Mouse (Mus musculus): ENCODE results near the gene Rab11fip3.
"Not testable (repeated sequence)": the region's sequence is repeated elsewhere in the genome, so short reads cannot be mapped to it uniquely, and the experiment has no call there.

Gene Rab11fip3

GRCm38 (mm10) chr17:26080867-26081266 is 11.5 kb upstream of the Rab11fip3 start:
- no peak for DNase-seq

GRCm38 (mm10) chr17:26078851-26079250 is 9.5 kb upstream of the Rab11fip3 start:
- no peak for DNase-seq

DNA sequence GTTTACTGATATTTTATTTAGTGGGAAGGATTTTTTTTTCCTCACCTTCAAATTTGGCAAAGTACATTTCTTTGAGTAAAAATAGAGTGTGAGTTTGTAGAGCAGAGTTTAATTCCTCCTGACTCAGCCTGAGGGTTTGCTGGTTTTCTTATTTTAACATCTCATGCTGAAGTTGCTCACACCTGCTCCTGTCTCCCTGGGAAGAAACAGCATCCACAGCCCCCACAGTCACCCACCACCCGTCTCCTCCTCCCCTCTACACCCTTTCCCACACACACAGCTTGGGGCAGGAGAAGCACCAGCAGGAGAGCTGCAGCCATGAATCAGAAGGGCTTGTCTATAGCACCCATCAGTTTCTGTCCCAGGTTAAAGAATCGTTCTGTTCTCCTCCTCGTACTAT is 5.9 kb upstream of the Rab11fip3 start:
- DNase-seq, result no peak

GRCm38 (mm10) chr17:26070136-26070535 is 781 bp upstream of the Rab11fip3 start:
- DNase-seq, result no peak

- peak; percentile 21 for DNase-seq
Measured at GRCm38 (mm10) chr17:26068024-26068830, 1.1 kb downstream of the Rab11fip3 start.

GRCm38 (mm10) chr17:26066488-26067020 is 2.8 kb downstream of the Rab11fip3 start:
- no peak for DNase-seq

- DNase-seq, result no peak
Measured at GRCm38 (mm10) chr17:26064916-26065315, 4.4 kb downstream of the Rab11fip3 start.

DNA sequence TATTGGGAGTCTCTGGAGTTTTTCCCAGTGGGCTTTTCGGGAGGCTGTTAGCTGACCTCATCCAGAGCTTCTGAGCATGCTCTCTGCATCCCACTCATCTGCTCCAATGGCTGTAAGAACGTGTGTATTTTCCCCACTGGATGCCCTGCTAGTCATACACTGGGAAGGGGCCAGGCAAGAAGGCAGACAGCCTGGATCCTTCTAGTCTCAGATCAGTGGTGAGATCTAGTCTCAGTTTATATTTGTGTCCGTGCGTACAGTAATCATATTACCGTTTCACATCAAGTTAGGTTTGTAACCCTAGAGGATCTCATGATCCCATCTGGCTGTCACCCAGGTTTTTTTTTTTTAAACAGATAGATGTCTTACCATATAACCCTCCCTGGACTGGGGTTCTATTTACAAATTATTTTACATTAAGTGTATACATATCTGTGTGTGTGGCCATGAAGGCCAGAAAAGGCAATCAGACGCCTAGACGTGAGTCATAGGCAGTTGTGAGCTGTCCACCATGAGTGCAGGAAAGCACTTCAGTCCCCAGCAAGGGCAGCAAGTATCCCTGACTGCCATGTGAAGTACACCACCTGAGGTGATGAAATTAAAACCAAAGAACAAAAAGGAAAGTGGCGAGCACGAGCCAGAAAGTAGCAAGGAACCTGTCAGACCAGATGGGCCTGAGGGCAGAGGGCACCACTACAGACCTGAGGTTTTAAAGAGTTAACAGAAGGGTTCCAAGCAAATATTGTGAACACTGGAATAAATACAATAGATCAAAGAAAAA is 11.4 kb downstream of the Rab11fip3 start:
- DNase-seq, result no peak

- DNase-seq, result no peak
Measured at GRCm38 (mm10) chr17:26057278-26057677, 12.1 kb downstream of the Rab11fip3 start.

- DNase-seq, result no peak
Measured at GRCm38 (mm10) chr17:26055164-26055563, 14.2 kb downstream of the Rab11fip3 start.

DNA sequence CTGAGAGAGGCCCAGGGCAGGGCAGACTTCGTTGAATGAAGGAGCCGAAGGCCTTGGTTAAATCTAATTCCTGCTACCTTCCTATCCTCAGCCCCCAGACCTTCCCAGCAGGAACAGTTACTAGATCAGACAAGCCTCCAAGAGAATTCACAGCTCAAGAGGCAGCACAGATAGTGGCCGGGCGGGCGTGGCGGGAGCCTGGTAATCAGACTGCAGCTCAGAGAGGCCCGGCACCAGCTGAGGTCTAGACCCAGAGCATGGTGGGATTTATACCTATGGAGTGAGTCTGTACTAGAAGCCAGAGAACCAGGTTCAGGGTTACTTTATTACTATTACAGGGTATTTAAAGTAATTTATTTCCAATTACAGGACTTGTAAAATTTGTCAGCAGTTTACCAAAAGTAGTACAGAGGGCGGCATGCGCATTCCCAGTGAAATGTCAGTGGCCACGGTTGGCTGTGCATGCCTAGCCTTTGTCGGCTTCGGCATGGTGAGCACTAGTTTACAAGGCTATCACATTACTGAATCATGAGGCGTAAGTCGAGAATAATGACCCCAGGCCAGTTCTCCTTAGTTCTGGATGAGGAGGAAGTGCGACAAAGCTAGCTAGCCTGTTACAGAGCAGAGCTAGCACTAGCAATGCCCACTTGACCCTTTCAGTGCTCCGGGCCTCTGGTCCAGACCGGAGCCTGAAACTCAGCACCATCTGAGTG is 15.1 kb downstream of the Rab11fip3 start:
- no peak for DNase-seq

GRCm38 (mm10) chr17:26052706-26053105 is 16.6 kb downstream of the Rab11fip3 start:
- DNase-seq, result no peak

GRCm38 (mm10) chr17:26052074-26052473 is 17.3 kb downstream of the Rab11fip3 start:
- DNase-seq, result no peak

DNA sequence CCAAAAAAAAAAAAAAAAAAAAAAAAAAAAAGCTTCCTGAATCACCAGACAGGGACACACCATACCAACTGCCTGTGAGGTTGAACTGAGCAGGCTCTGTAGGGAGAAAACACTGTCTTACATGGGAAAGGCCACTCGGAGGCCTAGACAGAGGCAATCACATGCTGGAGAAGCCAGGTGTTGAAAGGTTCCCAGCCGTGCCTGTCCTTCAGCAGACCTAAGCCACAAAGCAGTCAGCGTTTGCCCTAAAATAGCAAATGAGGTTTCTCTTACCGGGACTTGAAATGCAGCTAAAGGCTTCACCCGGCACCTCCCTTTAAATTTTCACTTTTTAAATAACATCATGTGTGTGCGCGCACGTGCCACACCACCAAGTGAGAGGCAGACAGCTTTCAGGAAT is 21.2 kb downstream of the Rab11fip3 start:
- no peak for DNase-seq

GRCm38 (mm10) chr17:26046253-26046997 is 22.9 kb downstream of the Rab11fip3 start:
- DNase-seq, result no peak

DNA sequence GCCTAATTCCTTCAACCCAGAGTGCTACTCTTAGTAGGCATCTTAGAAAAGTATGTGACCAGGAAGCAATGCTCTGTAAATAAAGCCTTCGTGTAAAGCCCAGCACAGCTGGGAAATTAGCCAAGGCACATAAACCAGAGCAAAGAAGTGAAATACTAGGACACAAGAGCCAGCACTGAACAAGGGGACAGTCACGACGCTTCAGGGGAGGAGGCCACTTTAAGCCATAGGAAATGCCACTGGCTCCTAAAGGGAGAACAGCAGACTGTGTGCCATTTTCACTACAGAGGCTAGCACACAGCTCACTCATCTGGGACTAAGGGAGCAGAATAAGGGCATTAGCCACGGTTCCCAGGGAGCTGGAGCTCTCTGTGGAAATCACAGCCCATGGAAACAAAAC is 24.1 kb downstream of the Rab11fip3 start:
- no peak for DNase-seq

DNA sequence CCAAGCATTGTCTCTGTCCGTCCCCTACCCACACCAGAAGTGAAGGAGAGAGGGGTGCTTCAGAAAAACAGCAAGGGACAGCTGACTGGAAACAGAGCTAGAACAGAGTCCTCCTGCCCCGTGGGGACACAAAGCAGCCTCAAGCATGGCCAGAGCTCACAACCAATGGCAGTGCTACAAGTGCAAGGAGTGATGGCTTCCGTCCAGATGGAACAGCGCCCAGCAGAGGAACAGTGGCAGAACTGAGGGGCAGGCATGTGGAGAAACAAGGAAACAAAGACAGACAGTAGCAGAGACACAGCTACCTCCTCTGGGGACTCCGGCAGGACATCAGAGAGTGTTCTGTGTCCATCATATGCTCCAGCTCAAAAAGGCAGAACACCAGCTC is 26.1 kb downstream of the Rab11fip3 start:
- peak; percentile 86 for DNase-seq

DNA sequence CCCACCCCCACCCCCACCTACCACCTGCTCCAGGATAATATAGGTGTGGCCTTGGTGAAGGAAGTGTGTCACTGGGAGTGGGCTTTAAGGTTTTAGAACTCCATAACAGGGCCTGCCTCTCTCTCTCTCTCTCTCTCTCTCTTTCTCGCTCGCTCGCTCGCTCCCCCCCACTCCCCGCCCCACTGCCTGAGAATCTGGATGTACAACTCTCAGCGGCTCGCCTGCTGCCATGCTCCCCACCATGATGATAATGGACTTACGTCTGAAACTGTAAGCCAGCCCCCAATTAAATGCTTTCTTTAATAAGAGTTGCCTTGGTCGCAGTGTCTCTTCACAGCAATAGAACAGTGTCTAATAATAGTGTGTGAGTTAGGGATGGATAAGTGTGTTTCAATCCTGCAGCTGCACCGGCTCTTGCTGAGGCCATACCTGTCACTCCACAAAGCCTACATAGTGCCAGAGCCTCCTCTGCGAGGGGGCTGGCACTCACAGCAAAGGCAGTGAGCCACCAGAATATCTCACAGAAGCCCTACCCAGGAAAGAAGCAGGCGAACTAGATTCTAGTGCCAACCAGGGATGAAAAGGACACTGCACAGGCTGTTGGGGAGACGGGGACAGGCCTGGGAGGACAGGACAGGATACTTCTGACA is 26.6 kb downstream of the Rab11fip3 start:
- DNase-seq, result peak; percentile 24

GRCm38 (mm10) chr17:26041111-26041802 is 28.1 kb downstream of the Rab11fip3 start:
- DNase-seq, result peak; percentile 37

- DNase-seq, result not testable (repeated sequence)
Measured at GRCm38 (mm10) chr17:26040711-26041110, 28.6 kb downstream of the Rab11fip3 start.

- DNase-seq, result no peak
Measured at GRCm38 (mm10) chr17:26032037-26032436, 37.3 kb downstream of the Rab11fip3 start.

Data from right cerebral cortex, postnatal 4 days (tissue).